Mouse (Mus musculus) ovary, postnatal 10 days (tissue): ENCODE results near the gene Immp2l.

ENCODE experiments used
- DNase-seq: peaks from one replicate; pipeline ENCODE4 v3.0.0; 2022; ENCODE audit warnings: low spot score

Gene Immp2l

DNA sequence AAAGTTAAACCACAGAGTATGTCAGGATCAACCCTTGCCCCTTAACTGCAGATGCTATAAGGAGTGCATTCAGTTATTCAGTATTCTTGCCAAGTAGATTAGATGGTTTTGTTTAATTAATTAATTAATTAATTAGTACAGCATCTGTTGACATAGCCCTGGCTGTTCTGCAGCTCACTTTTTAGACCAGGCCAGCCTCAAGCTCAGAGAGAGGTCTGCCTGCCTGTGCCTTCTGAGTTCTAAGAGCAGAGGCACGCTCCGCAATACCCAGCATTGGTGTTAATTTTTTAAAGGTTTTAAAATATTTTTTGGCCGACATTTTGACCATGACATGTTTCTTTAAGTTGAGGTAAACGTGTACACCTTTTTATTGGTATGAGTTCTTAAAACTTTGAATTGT lies 292.0 kb downstream of the Immp2l start:
- no peak for DNase-seq

GRCm38 (mm10) chr12:41316426-41316825 lies 292.5 kb downstream of the Immp2l start:
- no peak for DNase-seq

GRCm38 (mm10) chr12:41317431-41317830 lies 293.5 kb downstream of the Immp2l start:
- no peak for DNase-seq

- no peak for DNase-seq
Observed at GRCm38 (mm10) chr12:41322018-41322417, 298.1 kb downstream of the Immp2l start.

DNA sequence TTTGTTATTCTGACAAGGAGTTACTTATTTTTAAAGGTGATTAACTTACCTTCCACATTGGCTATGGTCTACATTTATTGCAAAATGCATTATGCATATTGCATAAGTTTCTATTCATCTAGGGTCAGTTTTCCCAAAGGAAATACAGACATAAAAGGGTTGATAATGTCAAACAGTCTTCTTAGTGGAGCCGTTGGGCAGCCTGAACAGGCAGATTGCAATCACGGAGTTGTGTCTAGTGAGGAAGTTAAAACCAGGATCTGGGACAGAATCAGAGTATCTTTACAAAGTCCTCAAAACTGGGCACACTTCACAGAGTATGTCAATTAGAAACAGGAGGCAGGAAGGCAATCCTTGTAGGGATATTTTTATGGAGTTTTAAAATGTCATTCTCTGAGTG lies 300.5 kb downstream of the Immp2l start:
- no peak for DNase-seq

- DNase-seq = no peak
Observed at GRCm38 (mm10) chr12:41325756-41326155, 301.9 kb downstream of the Immp2l start.

- no peak for DNase-seq
Observed at GRCm38 (mm10) chr12:41330988-41331671, 307.2 kb downstream of the Immp2l start.

DNA sequence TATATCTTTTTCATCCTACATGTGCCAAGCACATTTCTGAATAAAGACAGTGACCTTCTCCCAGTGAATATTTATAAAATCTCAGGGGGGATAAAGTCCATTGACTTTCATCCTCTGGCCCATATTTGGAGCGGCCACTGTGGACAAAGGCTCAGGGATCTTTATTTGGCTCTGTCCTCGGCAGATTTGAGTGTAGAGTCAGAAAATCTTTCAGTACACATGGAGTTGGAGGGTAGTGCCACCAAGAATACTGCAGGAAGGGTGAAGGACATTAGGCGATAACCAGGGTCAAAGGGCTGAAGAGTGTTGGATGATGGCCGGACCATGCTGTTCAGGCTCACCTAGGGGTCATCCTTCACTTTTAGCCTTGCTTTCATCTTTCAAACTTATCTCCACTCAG lies 321.7 kb downstream of the Immp2l start:
- DNase-seq = no peak

DNA sequence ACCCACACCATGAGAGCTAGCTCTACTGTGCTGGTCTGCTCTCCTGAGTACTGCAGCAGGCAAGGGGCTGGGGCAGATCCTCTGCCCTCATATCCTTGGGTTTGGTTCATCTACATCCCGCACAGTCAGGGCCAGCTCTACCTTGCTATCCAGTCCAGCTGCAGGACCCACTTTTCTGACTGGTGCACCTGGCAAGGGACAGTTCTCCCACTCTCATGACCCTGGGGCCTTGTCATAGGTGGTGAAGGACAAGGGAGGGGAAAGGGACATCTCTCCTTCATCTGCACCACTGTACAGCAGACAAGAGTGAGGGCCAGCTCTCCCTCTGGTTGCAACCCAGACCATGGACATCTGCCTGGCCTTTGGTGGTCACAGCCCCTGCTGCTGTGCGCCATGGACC lies 323.6 kb downstream of the Immp2l start:
- DNase-seq = no peak

DNA sequence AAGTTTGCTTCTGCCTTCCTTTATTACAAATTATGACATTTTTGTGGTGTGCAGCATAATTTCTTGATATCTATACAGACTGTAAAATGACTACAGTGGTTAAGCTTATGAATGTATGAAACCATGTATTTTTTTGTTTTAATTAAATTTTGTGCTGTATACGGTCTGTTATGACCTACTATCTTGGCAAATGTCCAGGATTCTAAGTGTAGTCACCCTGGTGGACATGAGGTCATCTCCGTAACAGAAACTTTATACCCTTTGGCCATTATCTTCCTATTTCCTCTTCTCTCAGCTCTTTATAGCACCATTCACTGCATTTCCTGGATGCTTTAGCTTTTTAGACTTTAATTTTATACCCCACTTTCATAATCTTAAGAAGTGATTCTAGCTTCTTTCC lies 325.5 kb downstream of the Immp2l start:
- DNase-seq = no peak

GRCm38 (mm10) chr12:41349814-41350213 lies 325.9 kb downstream of the Immp2l start:
- DNase-seq = no peak

DNA sequence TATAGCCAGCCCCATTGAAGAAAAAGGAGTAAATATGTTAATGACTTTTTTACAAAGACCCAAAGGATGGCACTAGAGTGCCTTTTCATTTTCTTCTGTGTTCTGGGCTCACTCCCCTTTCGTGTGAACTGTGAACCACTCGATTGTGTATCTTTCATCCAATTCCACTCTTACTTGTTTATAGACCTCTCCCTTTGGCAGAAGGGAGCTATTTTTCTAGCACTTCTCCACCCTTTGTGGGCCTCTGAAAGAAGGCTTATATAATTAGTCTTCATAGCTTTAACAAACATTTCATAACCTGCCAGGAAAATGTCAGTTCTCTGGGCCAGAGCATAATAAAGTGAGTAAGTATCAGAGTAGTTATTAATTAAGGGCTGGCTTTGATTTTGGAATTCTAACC lies 327.4 kb downstream of the Immp2l start:
- DNase-seq = no peak

GRCm38 (mm10) chr12:41354857-41355256 lies 331.0 kb downstream of the Immp2l start:
- DNase-seq = no peak

DNA sequence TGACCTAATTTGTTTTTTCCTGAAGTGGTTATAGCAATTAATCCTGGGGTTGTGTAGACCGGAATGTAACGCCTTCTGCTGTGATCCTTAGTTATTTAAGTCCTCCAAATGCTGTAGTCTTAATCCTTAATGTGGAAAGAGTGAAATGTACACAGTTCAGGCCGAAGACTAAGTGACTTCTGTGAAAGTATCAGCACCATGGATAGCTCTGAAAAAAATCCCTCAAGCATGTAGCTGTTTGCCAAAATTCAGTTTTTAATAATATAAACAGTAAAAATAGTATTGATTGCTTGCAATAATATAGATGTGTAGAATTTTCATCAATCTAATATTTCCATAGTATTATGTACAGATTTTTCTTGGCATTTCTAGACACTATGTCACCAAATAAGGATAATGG lies 332.1 kb downstream of the Immp2l start:
- DNase-seq = no peak

DNA sequence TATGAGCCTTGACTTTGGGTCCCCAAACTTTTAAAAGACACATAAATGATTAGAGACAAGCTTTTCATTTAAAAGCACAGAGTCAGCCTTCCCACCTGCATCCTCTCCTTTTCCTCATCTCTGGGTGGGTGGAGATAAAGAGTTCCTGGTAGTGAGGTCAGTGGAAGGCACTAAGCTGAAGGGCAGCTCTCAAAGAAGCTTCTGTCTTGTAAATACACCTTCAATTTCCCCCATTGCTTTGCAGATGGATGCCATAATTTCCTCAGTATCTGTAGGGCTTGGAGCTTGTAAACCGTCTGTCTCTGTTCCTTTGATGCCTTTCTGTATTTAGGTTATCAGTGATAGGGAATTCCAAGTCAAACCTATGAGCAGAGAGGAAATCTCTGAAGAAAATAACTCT lies 362.8 kb downstream of the Immp2l start:
- DNase-seq = no peak

GRCm38 (mm10) chr12:41394231-41394630 lies 370.3 kb downstream of the Immp2l start:
- DNase-seq = no peak

DNA sequence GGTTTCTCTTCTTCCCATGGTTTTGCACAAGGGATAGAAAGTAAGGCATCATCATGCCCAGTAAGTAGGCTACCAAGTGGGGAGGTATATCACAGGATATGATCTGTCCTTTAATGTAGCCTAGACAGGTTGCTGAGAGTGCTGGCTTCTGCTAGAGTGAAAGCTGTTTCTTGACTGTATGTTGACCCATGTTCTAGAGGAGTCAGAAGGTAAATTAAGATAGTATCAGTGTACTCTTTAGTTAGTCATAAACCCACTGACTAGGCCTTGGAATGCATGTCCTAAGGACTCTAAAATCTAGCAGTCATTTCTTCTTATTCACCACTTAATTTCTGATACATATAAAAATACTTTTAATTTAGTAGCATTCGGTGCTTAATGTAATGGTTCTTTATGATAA lies 377.2 kb downstream of the Immp2l start:
- DNase-seq = no peak

DNA sequence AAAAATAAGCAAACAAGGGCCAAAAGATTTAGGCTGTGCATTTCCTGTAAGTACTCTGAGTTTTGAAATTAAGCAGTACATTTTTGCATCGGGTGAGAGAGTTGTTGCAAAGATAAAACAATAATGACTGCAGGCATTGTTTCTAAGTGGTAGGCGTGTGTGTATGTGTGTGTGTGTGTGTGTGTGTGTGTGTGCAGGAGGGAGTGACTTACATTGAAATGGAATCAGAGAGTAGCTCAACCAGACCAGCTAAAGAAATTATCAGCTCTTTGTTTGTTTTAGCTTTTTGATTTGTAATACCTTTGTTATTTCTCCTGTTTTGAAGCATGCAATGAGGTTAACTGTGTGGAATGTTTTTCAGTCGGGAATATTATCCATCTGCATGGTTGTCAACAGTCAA lies 378.0 kb downstream of the Immp2l start:
- no peak for DNase-seq

DNA sequence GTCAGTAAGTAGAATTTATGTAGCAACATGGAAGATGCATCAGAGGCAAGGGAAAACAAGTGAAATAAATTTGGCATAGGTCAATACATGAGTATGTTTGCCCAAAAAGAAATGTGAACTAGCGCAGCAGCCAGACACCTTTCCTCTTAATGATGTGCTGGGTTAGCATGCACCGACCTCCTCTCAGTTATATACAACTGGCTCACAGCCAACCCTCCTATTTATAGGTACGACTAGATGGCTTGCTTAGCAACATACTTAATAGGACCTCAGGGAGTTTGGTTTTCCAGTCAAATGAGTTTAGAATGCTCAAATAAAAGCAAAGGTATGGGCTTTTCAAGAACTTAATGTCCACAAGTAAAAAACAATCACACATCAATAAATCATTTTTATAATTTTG lies 385.5 kb downstream of the Immp2l start:
- DNase-seq = no peak

DNA sequence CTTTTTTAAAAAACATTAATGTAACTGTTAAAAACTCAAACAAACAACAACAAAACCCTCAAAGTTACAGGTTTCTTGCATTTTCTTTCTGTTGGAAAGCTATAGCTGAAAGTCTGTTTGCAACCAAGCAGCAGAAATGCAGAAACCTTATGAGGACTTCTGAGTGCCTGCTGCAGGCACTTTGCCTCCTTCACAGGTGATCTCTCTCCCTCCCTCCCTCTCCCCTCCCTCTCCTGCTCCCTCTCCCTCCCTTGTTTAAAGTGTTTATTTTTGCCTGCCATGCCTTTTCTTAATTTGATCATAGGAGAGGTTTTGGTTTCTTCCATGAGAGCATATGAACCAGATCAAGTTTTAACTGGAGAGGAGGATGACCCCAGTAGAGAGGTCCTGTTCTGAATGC lies 392.7 kb downstream of the Immp2l start:
- DNase-seq = no peak

GRCm38 (mm10) chr12:41417099-41417498 lies 393.2 kb downstream of the Immp2l start:
- DNase-seq = no peak

DNA sequence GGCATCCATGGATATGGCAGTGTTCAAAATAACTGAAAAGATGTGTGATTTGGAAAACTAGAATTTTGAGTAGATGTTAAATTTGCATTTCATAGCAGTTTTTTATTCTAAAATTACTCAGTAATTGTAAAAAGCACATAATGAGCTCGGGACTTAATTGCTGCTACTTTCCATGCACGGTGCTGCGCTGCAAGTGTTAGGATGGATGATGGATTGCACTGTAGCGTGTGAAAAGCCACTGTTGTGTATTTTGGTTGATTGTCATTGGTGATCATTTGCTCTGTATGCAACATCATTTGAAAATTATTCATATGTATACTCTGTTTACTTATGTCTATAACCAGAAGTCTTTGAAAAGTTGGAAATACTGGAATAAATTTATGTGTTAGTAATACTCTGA lies 394.1 kb downstream of the Immp2l start:
- DNase-seq = no peak

DNA sequence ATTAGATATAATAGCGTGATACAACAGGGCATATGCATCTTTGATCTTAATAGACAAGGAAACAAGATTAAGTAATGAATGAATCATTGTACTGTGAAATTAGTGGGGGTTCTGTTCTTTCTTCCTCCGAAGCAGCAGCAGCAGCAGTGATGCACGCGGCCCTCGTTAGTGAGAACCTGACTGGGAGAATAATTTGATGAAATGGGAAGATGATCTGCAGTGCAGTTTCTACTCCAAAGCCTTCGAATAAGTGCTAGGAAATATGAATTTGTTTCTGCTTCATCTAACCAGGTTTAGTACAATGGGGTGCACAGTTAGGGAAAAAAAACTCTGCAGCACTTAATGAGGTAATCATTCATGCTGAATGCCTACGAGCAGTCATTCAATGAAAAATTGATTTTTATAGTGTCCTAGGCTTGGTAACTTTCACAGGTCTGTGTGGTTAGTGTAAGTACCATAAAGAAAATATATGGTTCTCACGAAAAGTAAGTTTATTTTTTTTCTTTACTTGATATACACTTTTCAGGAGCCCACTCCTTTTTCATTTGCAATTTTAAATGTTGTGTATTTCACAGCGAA lies 401.3 kb downstream of the Immp2l start:
- DNase-seq = no peak

DNA sequence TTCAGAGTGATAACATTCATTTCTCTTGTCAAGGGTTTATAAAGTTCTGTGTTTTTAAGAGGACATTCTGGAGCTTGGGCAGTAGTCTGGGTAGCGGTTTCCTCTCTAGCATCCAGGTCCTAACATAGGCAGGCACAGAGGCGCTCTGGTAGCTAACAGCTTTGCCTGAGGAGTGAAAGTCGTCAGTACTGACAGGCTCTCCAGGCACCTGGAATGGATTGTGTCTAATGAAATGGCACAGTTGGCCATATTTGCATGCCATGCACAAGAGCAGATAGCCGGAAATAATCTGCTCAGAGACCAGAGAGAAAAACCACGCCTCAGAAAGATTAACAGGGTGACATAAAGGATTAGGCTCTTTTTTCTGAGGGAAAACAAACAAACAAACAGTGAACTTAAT lies 403.6 kb downstream of the Immp2l start:
- no peak for DNase-seq
